Mouse (Mus musculus): ENCODE data around the gene Sytl1.

DNA sequence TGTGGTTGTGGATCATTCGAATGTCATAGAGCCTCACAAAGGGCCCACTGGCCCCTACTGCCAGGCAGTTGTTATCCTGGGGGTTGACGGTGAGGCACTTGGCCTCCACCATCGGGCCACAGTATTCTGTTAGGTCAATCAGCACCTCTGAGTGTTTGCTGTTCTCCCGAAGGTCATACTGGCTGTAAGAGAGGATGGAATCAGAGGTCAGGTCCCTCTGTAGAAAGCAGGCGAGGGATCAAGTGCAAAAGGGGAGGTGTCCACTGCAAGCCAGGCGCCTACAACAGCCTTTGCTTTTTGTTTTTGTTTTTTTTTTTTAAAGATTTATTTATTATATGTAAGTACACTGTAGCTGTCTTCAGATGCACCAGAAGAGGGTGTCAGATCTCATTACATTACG lies 42.9 kb upstream of the Sytl1 start:
- TF ChIP-seq CTCF (IDR thresholded peaks at IDR 0.05; ENCODE audit: low read depth) = no peak
- no peak for TF ChIP-seq EP300 (IDR thresholded peaks at IDR 0.05; ENCODE audit: low read depth)

Measured in heart, postnatal 0 days (tissue).